Mouse (Mus musculus): ENCODE results near the gene Psap.
"Not testable (repeated sequence)": the region's sequence is repeated elsewhere in the genome, so short reads cannot be mapped to it uniquely, and the experiment has no call there.

- TF ChIP-seq POLR2A (IDR thresholded peaks at IDR 0.05; ENCODE audit: low read depth, low read length); CTCF (IDR thresholded peaks at IDR 0.05; ENCODE audit: borderline replicate concordance, insufficient read depth, low read length): not testable (repeated sequence)
Observed at GRCm38 (mm10) chr10:60235876-60236275, 41.6 kb upstream of the Psap start.

Data from embryonic fibroblast, embryonic 13.5 days (primary cell).